Mouse (Mus musculus): ENCODE measurements around the gene Atp10b.

DNA sequence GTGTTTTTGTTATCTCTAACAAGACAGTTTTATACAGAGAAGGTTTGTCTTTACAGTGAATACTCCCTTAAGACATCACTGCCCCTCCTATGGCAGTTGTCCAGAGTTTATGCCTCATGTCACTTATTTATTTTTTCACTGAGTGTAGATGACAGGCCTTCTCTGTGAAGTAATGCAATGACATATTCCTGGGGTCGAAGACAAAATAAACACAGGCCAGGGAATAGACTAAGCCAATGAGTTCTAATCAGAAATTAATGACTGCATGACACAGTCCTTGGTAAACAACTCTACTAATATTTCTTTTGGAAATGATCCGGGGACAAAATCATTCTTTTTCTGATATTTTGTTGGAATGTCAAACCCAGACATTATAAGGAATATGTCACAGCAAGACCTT is 32.7 kb downstream of the Atp10b start:
- no peak for TF ChIP-seq CTCF (IDR thresholded peaks at IDR 0.05; ENCODE audit: borderline replicate concordance, control insufficient read depth, extremely low read depth, insufficient read depth, low read length, poor library complexity)
- TF ChIP-seq POLR2A (IDR thresholded peaks at IDR 0.05; ENCODE audit: control insufficient read depth, extremely low read depth, insufficient read depth, low read length, poor library complexity): no peak

Measured in thymus, adult 2 months (tissue).